Mouse (Mus musculus) ovary, postnatal 36 days (tissue): ENCODE data around the gene Ccn6.
A peak's percentile ranks its signal among the peaks of the same experiment; 100 is the strongest.

Experiments used
- DNase-seq: peaks from one replicate; pipeline ENCODE4 v3.0.0; 2022; ENCODE audit warnings: low spot score, mixed read lengths

Gene Ccn6

GRCm38 (mm10) chr10:39161406-39161805 is 2.2 kb downstream of the Ccn6 start:
- no peak for DNase-seq

GRCm38 (mm10) chr10:39158306-39158705 is 5.3 kb downstream of the Ccn6 start:
- no peak for DNase-seq

GRCm38 (mm10) chr10:39157321-39157720 is 6.3 kb downstream of the Ccn6 start:
- no peak for DNase-seq

- DNase-seq = no peak
These were observed 6.9 kb downstream of the Ccn6 start for GRCm38 (mm10) chr10:39156719-39157118.

- no peak for DNase-seq
These were observed 21.4 kb downstream of the Ccn6 start for GRCm38 (mm10) chr10:39142216-39142615.

GRCm38 (mm10) chr10:39141401-39141800 is 22.2 kb downstream of the Ccn6 start:
- DNase-seq = no peak

DNA sequence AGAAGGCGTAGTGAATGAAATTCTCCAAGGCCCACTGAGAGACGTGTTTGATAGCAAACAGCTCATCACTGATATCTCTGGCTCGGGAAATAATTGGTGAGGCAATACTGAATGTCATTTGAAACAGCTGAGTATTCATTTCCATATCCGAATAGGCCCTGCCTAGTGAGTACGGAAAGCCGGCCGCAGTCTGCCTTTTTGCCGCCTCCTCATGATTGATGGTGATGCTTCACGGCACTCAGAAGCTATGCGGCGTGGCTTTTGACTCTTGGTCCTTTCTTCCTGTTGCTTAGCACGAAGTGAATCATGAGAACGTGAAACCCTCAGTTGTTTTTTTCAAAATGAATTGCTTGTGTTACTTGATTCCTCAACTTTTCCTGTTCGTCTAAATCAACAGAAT is 22.8 kb downstream of the Ccn6 start:
- DNase-seq = no peak

GRCm38 (mm10) chr10:39138761-39139160 is 24.8 kb downstream of the Ccn6 start:
- no peak for DNase-seq

- DNase-seq = no peak
These were observed 25.8 kb downstream of the Ccn6 start for GRCm38 (mm10) chr10:39137766-39138165.

DNA sequence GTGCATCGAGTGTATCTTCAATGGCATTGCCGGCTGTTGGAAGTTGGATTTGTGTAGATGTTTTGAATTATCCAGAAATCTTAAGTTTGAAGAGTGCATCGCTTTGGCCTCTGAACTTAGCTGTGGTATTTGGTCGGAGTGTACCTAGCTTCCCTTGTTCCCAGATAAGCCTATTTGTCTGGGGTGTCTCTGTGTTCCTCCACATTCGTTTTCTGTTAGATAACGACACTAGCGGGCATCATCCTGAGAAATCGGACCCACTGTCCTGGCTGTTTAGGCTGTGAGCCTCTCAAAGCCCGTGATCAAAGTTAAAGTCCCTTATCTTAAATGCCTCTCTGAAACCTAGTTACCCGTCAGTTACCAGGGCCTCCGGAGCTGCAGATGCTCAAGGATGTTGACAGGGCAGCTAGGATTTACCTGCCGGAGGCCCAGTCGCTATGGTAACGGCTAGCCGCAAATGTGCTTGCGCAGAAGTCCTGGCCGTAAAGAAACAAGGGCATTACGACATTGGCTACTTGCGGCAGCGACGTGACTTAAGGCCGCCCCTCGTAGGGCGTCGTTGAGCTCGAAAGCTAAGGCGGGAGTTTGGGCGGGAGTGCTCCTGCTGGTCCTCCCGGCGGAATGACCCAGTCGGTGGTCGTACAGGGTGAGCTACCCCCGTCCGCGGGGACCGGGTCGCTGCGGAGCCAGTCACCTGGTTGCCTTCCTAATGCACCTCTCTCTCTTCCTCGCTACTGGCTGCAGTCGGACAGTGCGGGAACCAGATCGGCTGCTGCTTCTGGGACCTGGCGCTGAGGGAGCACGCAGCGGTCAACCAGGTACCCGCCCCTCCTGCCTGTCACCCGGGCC is 29.9 kb downstream of the Ccn6 start, which contains the start of the genes Fam229b and Tube1:
Gene Fam229b, minus strand, starts transcription at position 453 of the 849 bp plus-strand sequence.
Gene Tube1, plus strand, starts transcription at position 515 of the 849 bp plus-strand sequence.
- DNase-seq = peak; percentile 83

DNA sequence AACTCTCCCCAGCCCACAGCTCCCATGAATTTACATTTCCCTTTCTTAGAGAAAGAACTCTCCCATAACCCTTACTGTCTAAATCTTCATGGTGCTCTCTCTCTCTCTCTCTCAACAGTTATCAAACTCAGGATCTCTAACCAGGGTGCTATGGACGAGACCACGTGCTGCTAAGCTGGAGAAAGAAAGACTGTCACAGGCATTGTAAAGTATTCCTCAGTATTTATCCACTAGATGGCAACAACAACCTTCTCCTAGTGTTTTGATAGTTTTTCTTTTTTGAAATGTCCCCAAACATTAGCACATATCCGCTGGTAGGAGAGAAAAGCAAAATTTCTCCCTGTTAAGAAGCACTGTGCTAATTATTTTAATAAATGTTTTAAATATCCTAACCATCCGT is 42.2 kb downstream of the Ccn6 start:
- DNase-seq = no peak

- DNase-seq = no peak
These were observed 54.1 kb downstream of the Ccn6 start for GRCm38 (mm10) chr10:39109489-39109874.

- no peak for DNase-seq
These were observed 54.6 kb downstream of the Ccn6 start for GRCm38 (mm10) chr10:39108837-39109488.

DNA sequence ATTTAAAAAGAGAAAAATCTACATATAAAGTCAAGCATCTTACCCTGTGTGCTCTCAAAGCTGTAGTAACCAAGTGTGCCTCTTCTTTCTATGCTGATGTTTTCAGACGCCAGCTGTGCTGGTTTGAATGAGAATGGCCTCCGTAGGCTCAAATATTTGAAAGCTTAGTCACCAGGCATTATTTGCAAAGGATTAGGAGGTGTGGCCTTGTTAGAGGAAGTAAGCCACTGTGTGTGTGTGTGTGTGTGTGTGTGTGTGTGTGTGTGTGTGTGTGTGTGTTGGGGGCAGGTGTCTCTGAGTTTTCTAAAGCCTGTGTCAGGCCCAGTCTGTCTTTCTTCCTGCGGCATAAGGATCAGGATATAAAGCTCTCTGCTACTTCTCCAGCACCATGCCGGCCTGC is 56.7 kb downstream of the Ccn6 start:
- DNase-seq = no peak

DNA sequence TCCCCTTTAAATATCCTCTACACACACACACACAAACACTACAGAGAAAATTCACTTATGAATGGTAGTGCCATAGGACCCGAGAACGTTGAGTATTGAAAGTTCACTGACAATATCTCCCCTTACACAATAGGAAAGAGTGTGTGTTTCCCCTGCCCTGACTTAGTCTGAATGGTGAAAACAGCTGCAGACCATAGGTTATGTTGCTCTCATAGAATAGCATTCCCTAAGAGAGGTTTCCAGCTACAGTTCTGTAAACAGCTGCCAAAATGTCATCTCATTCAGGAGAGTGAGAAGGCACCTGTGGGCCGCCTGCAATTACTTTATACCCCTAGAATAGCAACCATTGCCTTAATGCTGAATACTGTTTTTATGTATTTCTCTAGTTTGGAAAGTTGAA is 57.2 kb downstream of the Ccn6 start:
- DNase-seq = no peak

DNA sequence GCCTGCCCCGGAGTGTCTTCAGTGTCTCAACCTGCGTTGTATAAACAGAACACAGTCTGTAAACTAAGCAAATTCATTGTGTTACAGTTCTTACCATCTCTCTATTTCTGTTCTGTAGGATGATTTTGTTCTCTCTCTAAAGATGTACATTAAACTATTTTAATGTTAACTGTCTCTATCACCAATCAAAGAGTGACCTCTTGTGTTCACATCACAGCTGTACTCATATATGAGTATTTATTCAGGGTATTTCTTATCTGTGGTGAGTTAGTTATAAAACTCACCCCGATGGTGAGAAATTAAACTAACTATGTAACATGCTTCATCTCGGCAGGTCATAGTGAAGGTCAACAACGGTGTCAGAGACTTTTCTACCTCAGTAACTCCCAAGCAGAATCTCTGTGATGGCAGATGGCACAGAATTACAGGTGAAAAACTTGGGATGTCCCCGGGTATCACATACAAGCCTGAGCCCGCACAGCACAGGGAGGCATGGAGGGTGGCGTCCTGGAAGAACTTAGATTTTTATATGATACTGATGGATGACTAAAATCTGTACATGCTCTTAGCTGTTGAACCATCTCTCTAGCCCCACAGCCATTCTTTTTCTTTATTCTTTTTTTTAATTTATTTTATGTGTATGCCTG is 58.7 kb downstream of the Ccn6 start:
- no peak for DNase-seq
